Mouse (Mus musculus) forebrain, embryonic 11.5 days (tissue): Measurements from ENCODE around the gene Catsperz. TPM values are rescaled to one million over a fixed set of nuclear protein-coding genes. Genes with fewer than 3 reads are reported as not detected.
A peak's percentile ranks its signal among the peaks of the same experiment; 100 is the strongest.

Experiments used
- ATAC-seq: fragments of 200-750 bp; cut with Nextera tagmentation; replicated peaks from 2 replicates; pipeline ENCODE4 v1.8.0; 2017; ENCODE audit warnings: moderate TSS enrichment; ENCODE audit not compliant: low FRiP score
- DNase-seq: peaks from one replicate; pipeline ENCODE4 v3.0.0-alpha.2; 2017; ENCODE audit warnings: low spot score
- H3K27ac ChIP-seq: fragments of 300-500 bp; sonication (generic); 2 replicates; pipeline ENCODE4 v1.5.1; 2014; ENCODE audit warnings: low read depth, low read length
- H3K27me3 ChIP-seq: fragments of 300-500 bp; sonication (generic); 2 replicates; pipeline ENCODE4 v1.6.1; 2014; ENCODE audit warnings: mild to moderate bottlenecking, low read length, mixed read lengths; ENCODE audit not compliant: control insufficient read depth, insufficient read depth
- H3K36me3 ChIP-seq: fragments of 300-500 bp; sonication (generic); 2 replicates; pipeline ENCODE4 v1.6.1; 2014; ENCODE audit warnings: mild to moderate bottlenecking, low read length, moderate library complexity, mixed read lengths; ENCODE audit not compliant: control insufficient read depth, insufficient read depth
- H3K4me1 ChIP-seq: fragments of 300-500 bp; sonication (generic); replicated peaks from 2 replicates; pipeline ENCODE4 v1.6.1; 2014; ENCODE audit warnings: low read length, mixed read lengths; ENCODE audit not compliant: control insufficient read depth, insufficient read depth
- H3K4me2 ChIP-seq: fragments of 300-500 bp; sonication (generic); 2 replicates; pipeline ENCODE4 v1.6.1; 2014; ENCODE audit warnings: low read depth, mild to moderate bottlenecking, low read length, moderate library complexity, mixed read lengths; ENCODE audit not compliant: severe bottlenecking
- H3K4me3 ChIP-seq: fragments of 300-500 bp; sonication (generic); 2 replicates; pipeline ENCODE4 v1.5.1; 2014; ENCODE audit warnings: low read depth, low read length
- H3K9ac ChIP-seq: fragments of 300-500 bp; sonication (generic); 2 replicates; pipeline ENCODE4 v1.6.1; 2014; ENCODE audit warnings: low read length
- H3K9me3 ChIP-seq: fragments of 300-500 bp; sonication (generic); 2 replicates; pipeline ENCODE4 v1.6.1; 2016; ENCODE audit warnings: low read length, mixed read lengths; ENCODE audit not compliant: control insufficient read depth
- WGBS: fragments of 180-500 bp; shearing (Covaris S2); extraction: QIAGEN DNeasy Blood & Tissue Kit; methylation state at CpG from one replicate; pipeline ENCODE4 v1.1.7; 2014; 5-methylcytosine and 5-hydroxymethylcytosine counted together
- polyA plus RNA-seq: library from polyadenylated mRNA; unstranded; fragments of >200 nt; fragmentation: Nextera tagmentation; extraction: Ambion mirVana; gene quantifications from 2 replicates; pipeline ENCODE4 v1.2.1, GENCODE M21; 2014

The Catsperz gene
- polyA plus RNA-seq, 1 experiment from 2014 or later, result not detected

DNA sequence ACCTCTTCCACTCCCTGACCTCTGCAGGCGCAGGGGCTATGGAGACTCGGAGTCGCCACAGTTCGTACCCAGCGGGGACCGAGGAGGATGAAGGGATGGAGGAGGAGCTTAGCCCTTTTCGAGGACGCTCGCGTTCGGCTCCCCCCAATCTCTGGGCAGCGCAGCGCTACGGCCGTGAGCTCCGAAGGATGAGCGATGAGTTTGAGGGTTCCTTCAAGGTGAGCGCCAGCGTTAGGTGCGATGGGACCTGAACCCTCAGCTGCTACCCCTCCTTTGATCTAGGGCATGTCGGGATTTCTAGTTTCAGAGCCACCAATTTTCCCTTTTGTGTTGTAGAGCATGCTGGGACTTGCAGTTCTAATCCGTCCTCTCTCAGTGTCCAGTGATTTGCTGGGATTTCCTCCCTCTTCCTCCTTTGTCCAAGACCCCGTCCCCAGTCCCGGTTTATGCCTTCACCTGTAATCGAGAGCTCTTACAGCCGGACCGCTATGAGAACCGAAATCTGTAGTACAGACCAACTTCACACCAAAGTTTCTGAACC lies 25.5 kb upstream of the Catsperz start:
- H3K9ac ChIP-seq, result peak overlapping the region; percentile 85
- H3K36me3 ChIP-seq, result no peaks in the 10 kb centered on the region; the same call in 1 of the 2 replicates
- peak overlapping the region; percentile 60 for H3K4me3 ChIP-seq
- H3K9me3 ChIP-seq, result no peaks in the 10 kb centered on the region
- peaks cover 8% of the 10 kb centered on the region; the same call in 1 of the 2 replicates for H3K4me1 ChIP-seq
- H3K27me3 ChIP-seq, result no peaks in the 10 kb centered on the region
- H3K4me2 ChIP-seq, result peak overlapping the region; percentile 96
- ATAC-seq, result peak; percentile 72
- peak overlapping the region; percentile 97 for H3K27ac ChIP-seq
- peak; percentile 79 for DNase-seq
- WGBS, result under 1% methylated on average over 28 of the region's 28 CpGs

DNA sequence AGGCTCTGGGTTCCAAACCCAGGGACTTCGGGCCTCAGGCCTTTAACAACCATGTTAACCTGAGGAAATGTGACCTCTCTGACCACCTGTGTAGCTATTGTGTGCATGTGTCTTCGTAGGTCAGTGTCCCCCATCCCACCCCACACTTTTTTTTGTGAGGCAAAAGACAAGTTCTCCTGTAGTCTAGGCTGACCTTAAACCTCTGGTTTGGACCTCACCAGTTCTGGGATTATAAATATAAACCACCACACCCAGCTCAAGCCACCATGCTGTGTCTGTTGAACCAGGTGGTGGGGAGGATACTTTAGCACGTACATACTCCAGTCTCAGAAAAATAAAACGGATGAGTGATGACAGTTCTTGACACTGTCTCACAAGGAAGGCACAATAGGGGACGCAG lies 24.8 kb upstream of the Catsperz start:
- peak overlapping the region; percentile 85 for H3K9ac ChIP-seq
- H3K27ac ChIP-seq, result peak overlapping the region; percentile 97
- H3K36me3 ChIP-seq, result no peaks in the 10 kb centered on the region; the same call in 1 of the 2 replicates
- ATAC-seq, result no peak
- no peaks in the 10 kb centered on the region for H3K27me3 ChIP-seq
- H3K9me3 ChIP-seq, result no peaks in the 10 kb centered on the region
- 65% methylated on average over 5 of the region's 5 CpGs for WGBS
- H3K4me2 ChIP-seq, result peak overlapping the region; percentile 96
- peak overlapping the region; percentile 60 for H3K4me3 ChIP-seq
- peaks cover 8% of the 10 kb centered on the region; the same call in 1 of the 2 replicates for H3K4me1 ChIP-seq
- DNase-seq, result no peak

DNA sequence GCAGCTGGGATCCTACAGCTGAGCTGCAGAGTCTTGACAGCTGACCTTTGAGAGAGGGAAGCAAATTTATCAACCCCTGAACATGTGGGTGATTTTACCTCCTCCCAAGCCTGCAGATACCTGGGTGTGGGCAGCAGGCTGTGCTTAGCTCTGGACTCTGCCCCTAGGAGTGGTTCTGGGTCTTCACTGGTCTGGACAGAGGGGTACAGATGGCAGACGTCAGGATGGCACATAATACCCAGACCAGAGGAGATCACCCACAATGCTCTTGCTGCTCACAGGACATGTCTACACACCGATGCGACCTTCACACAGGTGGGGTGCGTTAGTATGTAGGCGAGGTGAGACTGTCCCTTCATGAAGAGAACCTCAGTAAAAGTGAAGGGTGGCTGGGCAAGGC lies 24.4 kb upstream of the Catsperz start:
- H3K4me3 ChIP-seq, result no peak overlapping the region

DNA sequence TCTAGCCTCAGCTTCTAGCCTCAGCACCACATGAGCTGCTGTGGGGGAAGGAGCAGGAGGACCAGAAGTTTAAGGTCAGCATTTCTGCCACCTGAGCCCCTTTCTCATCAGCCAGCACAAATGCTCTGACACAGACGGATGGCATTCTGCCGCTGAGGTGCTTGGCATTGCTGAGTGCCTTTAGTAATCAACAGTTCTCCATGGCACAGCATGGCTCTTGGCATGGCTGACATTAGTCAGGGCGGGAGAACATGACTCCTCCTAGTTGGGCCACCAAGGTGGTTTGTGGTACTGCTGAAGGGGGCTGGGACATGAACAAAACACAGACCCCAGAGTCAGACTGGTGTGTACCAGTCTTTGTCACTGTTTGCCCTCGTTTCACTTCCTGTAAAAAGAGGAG lies 23.0 kb upstream of the Catsperz start:
- Histone ChIP-seq H3K36me3 (no peaks in the 10 kb centered on the region), H3K9me3 (no peaks in the 10 kb centered on the region), H3K9ac (no peak overlapping the region), H3K4me3 (no peak overlapping the region), H3K4me1 (peaks cover 8% of the 10 kb centered on the region; the same call in 1 of the 2 replicates), H3K27me3 (no peaks in the 10 kb centered on the region), H3K27ac (no peak overlapping the region), H3K4me2 (no peak overlapping the region)
- 89% methylated on average over 4 of the region's 4 CpGs for WGBS
- no peak for ATAC-seq
- DNase-seq, result no peak

More for the DNA sequence above, 24.4 kb upstream of the Catsperz start:
- 87% methylated on average over 5 of the region's 5 CpGs for WGBS
- peaks cover 8% of the 10 kb centered on the region; the same call in 1 of the 2 replicates for H3K4me1 ChIP-seq
- DNase-seq (no peak), ATAC-seq (no peak)
- H3K27ac ChIP-seq, result no peak overlapping the region
- H3K4me2 ChIP-seq, result no peak overlapping the region
- H3K9ac ChIP-seq, result no peak overlapping the region; the same call in 1 of the 2 replicates
- H3K27me3 ChIP-seq, result no peaks in the 10 kb centered on the region
- no peaks in the 10 kb centered on the region for H3K9me3 ChIP-seq
- no peaks in the 10 kb centered on the region for H3K36me3 ChIP-seq

DNA sequence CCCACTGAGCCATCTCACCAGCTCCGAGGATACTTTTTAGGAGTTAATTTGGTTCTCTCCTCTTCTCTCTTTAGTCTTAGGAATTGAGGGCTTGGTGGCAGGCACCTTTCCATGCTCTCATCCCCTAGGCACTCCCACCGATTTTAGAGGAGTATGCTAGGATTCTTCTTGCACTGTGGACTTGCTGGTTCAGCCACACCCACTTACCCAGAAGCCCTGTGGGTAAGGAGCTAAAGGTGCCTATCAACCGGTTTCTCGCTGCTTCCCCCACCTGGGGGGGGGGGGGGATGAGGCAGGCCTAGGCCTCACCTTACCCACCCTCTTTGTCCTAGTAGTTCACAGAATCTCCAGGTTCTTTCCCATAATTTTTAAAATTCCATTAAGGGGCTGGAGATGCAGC lies 22.6 kb upstream of the Catsperz start:
- Histone ChIP-seq H3K4me3 (no peak overlapping the region), H3K9me3 (no peaks in the 10 kb centered on the region), H3K27me3 (no peaks in the 10 kb centered on the region), H3K4me1 (peaks cover 11% of the 10 kb centered on the region), H3K9ac (no peak overlapping the region), H3K4me2 (no peak overlapping the region), H3K27ac (no peak overlapping the region), H3K36me3 (no peaks in the 10 kb centered on the region)
- ATAC-seq (no peak), DNase-seq (no peak)
- 55% methylated on average over 4 of the region's 4 CpGs for WGBS

DNA sequence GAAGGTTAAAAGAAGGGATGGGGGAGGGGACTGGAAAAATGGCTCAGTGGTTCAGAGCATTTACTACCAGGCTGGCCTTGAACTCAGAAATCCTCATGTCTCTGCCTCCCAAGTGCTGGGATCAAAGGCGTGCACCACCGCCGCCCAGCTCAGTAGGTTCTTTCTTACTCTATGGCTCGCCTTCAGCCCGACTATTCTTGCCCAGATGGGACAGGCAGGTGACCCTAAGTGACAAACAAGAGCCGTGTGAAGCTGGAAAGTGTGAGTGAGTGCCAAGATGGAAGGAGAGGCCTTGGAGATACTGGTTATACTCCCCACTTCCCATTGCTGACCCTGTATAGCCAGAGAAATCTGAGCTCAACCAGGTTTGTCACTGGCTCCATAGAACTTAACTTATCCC lies 18.5 kb upstream of the Catsperz start:
- 85% methylated on average over 6 of the region's 6 CpGs for whole genome bisulfite sequencing
- Histone ChIP-seq H3K4me3 (no peak overlapping the region), H3K36me3 (no peaks in the 10 kb centered on the region), H3K9ac (no peak overlapping the region), H3K27me3 (no peaks in the 10 kb centered on the region), H3K4me2 (no peak overlapping the region), H3K4me1 (peaks cover 15% of the 10 kb centered on the region), H3K9me3 (no peaks in the 10 kb centered on the region), H3K27ac (no peak overlapping the region)
- DNase-seq (no peak), ATAC-seq (no peak)

DNA sequence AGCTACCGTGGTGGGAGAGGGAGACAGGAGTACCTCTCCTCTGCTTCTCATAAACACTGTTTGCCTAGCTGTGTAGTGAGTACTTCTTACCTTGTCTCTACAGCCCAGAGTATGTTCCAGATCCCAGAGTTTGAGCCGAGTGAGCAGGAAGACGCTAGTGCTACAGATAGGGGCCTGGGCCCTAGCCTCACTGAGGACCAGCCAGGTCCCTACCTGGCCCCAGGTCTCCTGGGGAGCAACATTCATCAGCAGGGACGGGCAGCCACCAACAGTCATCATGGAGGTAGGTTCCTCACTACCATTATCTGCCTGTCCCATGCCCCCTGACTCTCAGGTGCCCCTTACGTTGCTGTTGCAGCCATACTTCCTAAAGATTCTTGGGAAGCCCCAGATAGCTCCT lies 17.6 kb upstream of the Catsperz start:
- Histone ChIP-seq H3K27ac (peak overlapping the region; percentile 91), H3K36me3 (no peaks in the 10 kb centered on the region), H3K4me1 (peaks cover 15% of the 10 kb centered on the region), H3K4me2 (peak overlapping the region; percentile 97), H3K9me3 (no peaks in the 10 kb centered on the region), H3K4me3 (peak overlapping the region; percentile 65), H3K9ac (peak overlapping the region; percentile 91), H3K27me3 (no peaks in the 10 kb centered on the region)
- DNase-seq, result no peak
- WGBS, result 25% methylated on average over 5 of the region's 5 CpGs
- ATAC-seq, result no peak

DNA sequence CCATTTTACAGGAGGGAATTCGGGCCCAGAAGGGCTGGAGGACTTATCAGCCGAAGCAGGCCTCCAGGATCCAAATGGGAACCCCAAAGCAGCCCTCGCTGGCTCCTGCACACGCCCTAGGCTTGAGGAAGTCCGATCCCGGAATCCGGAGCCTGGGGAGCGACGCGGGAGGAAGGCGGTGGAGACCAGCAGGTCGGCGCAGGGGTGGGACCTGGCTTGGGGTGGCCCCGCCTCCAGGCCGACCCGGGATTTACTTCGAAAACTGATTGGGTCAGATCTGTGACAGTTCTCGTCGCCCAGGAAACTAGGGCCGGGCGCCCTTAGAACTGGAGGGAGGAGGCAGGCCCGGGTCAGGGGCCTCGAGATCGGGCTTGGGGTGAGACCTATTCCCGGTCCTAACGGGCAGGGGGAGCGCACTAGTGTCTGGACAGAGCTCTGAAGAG lies 17.1 kb upstream of the Catsperz start, which contains the start of gene Gpr137:
Gpr137 (minus strand) TSS at position 232 of the 443 bp plus-strand sequence.
- Histone ChIP-seq H3K9me3 (no peaks in the 10 kb centered on the region), H3K27ac (peak within 1 kb of the TSS; percentile 91), H3K4me1 (peaks cover 15% of the 10 kb centered on the region), H3K4me2 (peak within 1 kb of the TSS; percentile 97), H3K4me3 (peak within 1 kb of the TSS; percentile 65), H3K9ac (peak within 1 kb of the TSS; percentile 91), H3K36me3 (no peaks in the 10 kb centered on the region), H3K27me3 (no peaks in the 10 kb centered on the region)
- peak; percentile 93 for DNase-seq
- WGBS, result under 1% methylated on average over 27 of the region's 27 CpGs
- ATAC-seq, result peak; percentile 86
